Mouse (Mus musculus) layer of hippocampus, adult 8-10 months (tissue): ENCODE results near the gene Acd. TPM values are rescaled to one million over a fixed set of nuclear protein-coding genes. Genes with fewer than 3 reads are reported as not detected.

Experiments
- DNase-seq, 2 experiments: peaks; one replicate each; pipeline ENCODE4 v3.0.0; 2022; ENCODE audit warnings: low spot score in 2 of 2
- total RNA-seq, 4 experiments: library from RNA; stranded (reverse); gene quantifications; 2 replicates each; pipeline ENCODE4 v1.2.4; 2022

Acd gene
- total RNA-seq, 4 experiments from 2014 or later: 42.1 to 47.0 (median 43.1) TPM

- DNase-seq: peak in 1 of 2 experiments; percentile 33
These were observed 1.1 kb upstream of the Acd start for GRCm38 (mm10) chr8:105702001-105702401.

GRCm38 (mm10) chr8:105700566-105700965 lies 336 bp downstream of the Acd start:
- peak; percentile 49 to 66 for DNase-seq

- no peak for DNase-seq
These were observed 1.2 kb downstream of the Acd start for GRCm38 (mm10) chr8:105699488-105700215.

GRCm38 (mm10) chr8:105698734-105699133 lies 2.2 kb downstream of the Acd start:
- DNase-seq: no peak

- no peak for DNase-seq
These were observed 3.6 kb downstream of the Acd start for GRCm38 (mm10) chr8:105697196-105697780.

- no peak for DNase-seq
These were observed 5.7 kb downstream of the Acd start for GRCm38 (mm10) chr8:105695080-105695780.

GRCm38 (mm10) chr8:105694051-105694799 lies 6.7 kb downstream of the Acd start:
- DNase-seq: peak in 1 of 2 experiments; percentile 46

GRCm38 (mm10) chr8:105693648-105694047 lies 7.3 kb downstream of the Acd start:
- DNase-seq: peak; percentile 57 to 74

- no peak for DNase-seq
These were observed 8.3 kb downstream of the Acd start for GRCm38 (mm10) chr8:105692449-105693182.

GRCm38 (mm10) chr8:105690978-105691377 lies 9.9 kb downstream of the Acd start:
- no peak for DNase-seq

- DNase-seq: no peak
These were observed 10.9 kb downstream of the Acd start for GRCm38 (mm10) chr8:105689983-105690360.

GRCm38 (mm10) chr8:105689256-105689982 lies 11.5 kb downstream of the Acd start:
- no peak for DNase-seq

- no peak for DNase-seq
These were observed 12.6 kb downstream of the Acd start for GRCm38 (mm10) chr8:105688242-105688752.

GRCm38 (mm10) chr8:105687512-105687911 lies 13.4 kb downstream of the Acd start:
- no peak for DNase-seq

GRCm38 (mm10) chr8:105686551-105686950 lies 14.4 kb downstream of the Acd start:
- no peak for DNase-seq

- no peak for DNase-seq
These were observed 15.1 kb downstream of the Acd start, which contains the start of gene Carmil2 for GRCm38 (mm10) chr8:105685796-105686308. Gene Carmil2, plus strand, starts transcription at chr8:105686274.

- no peak for DNase-seq
These were observed 15.6 kb downstream of the Acd start for GRCm38 (mm10) chr8:105685325-105685724.

- no peak for DNase-seq
These were observed 23.0 kb downstream of the Acd start for GRCm38 (mm10) chr8:105677891-105678290.

GRCm38 (mm10) chr8:105661167-105661566 lies 39.7 kb downstream of the Acd start:
- DNase-seq: no peak

GRCm38 (mm10) chr8:105657641-105658040 lies 43.3 kb downstream of the Acd start:
- DNase-seq: no peak
